Mouse (Mus musculus): Measurements from ENCODE around the gene Slc25a29.

DNA sequence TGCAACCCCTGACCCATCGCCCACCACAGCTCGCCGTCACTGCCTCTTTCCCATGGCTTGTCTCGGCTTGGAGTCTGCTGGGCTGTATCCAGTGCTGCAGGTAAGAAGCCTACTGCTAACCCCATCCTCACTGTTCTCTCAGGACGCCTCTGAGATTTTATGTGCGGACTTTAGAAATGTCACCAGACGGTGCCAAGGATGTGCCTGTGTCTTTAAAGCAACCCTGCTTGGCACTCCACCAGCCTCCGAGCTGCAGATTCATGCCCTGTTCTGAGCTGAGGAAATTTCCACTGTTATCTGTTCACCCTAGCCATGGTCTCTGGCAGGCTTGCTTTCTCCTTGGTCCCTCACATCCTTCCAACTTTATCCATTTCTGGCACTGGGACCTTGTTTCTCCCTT, 2.8 kb downstream of the Slc25a29 start:
- no peak for TF ChIP-seq POLR2A (IDR thresholded peaks at IDR 0.05; ENCODE audit: low read depth, low read length)
- no peak for TF ChIP-seq CTCF (IDR thresholded peaks at IDR 0.05; ENCODE audit: extremely low read depth, insufficient read length, insufficient replicate concordance, low read depth, low read length)

All from small intestine, adult 2 months (tissue).